Mouse (Mus musculus): ENCODE results near the gene Twist2. TPM values are rescaled to one million over a fixed set of nuclear protein-coding genes. Genes with fewer than 3 reads are reported as not detected.

Gene Twist2
- total RNA-seq, 2 experiments from 2014 or later: 0.91 to 1.7 TPM

DNA sequence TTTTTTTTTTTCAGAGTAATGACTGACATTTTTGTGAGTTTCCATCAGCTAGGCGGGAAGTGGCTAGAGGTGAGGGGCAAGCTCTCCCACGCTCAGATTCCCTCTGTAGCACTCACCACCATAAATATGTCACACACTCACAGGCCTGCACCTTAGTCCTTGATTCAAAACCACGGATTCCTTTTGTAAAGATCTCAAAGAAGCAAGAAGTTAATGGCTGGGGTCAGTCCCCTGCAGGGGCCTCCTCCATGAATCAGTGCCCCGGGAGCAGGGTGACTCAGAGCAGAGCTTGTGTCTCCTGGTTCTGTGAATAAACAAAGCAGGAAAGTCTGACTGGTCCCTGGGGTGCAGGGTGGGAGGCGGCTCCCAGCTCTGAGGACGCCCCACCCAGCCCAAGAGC is 15.3 kb downstream of the Twist2 start:
- DNase-seq (ENCODE audit: low spot score): peak; percentile 59

DNA sequence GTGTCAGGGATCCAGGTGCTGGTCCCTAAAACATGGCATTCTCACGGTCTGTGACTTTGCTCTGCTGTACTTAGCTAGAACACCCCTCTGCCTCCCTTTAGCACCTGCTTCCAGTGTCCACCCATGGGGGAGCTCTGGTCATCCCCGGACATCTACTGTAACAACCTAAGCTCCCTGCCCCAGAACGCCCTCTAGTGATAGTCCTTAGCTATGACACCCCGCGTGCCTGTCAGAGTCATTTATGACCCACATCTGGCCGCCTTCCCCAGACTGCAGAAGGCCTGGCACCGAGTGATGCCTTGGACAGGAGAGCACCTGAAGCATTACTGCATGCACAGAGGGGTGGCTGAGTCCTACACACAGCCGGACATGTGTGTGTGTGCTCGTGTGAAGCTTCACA is 18.0 kb downstream of the Twist2 start:
- DNase-seq (ENCODE audit: low spot score): peak; percentile 38

DNA sequence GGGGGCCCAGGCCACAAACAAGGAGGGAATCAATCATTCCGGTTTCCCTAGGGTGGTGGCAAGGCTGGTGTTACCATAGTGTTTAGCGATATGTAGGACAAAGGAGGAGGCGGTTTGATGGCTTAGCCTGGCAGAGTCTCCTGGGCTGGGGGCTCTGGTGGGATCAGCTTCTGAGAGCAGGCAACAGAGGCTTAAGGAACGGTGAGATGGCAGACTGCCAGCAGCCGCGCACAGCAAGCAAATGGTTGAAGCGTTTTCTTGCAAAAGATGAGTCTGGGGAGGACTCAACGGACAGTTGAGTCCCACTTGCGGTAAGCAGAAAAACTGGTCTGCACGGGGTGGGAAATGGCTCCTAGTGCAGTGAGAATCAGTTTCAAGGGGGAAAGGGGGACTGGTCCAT is 19.3 kb downstream of the Twist2 start:
- DNase-seq (ENCODE audit: low spot score): no peak

DNA sequence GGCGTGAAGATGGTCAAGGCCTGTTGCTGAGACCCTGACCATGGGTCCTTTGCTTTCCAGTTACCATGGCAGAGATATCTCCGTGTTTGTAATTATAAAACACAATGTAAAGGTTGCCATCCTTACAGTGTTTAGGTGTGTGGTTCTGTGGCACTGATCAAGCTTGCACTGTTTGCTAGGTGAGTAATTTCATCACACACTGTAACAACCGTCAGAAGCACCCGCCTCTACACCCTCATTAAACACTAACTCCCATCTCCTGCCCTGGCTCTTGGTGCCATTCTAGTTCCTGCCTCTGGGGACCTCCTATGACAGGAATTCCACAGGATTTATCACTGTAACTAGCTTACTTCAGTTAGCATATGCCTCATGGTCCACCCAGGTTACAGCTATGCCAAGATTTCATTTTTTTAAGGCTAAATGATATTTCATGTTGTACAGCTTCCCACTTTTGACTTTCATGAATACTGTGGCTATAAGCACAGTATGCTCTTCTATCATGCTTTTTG is 21.1 kb downstream of the Twist2 start:
- DNase-seq (ENCODE audit: low spot score): no peak

DNA sequence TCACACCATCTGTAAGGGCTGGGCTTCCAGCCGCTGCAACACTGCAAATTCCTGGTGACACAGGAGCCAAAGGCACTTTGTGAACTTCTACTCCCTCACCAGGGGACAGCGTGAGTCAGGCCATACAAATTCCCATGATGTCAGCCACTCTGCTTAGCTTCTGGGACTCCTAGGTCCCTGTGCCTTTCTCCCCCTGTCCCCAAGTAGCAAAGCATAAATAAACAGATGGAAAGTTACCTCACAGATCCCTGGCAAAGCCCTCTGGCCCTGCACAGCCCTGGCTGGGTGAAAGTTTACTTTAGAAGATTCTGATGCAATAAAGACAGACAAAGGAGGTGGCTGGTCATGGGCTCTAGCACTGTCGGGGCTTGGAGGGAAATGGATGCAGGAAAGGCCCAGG is 22.3 kb downstream of the Twist2 start:
- DNase-seq (ENCODE audit: low spot score): peak; percentile 68

DNA sequence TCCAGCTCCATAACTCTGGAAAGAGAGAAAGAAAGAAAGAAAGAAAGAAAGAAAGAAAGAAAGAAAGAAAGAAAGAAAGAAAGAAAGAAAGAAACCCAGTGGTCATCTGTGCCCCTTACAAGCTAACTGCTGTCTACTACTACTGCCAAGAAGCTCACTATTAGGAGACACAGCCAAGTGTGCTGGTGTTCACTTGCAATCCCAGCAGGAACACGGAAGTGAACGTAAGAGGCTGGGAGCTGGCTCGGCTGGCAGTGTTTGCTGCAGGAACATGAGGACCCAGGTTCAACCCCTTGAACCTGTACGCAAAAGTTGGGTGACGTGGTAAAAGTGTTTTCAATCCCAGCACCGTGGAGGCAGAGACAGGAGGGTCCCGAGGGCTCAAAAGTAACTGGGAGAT is 22.7 kb downstream of the Twist2 start:
- DNase-seq (ENCODE audit: low spot score): no peak

DNA sequence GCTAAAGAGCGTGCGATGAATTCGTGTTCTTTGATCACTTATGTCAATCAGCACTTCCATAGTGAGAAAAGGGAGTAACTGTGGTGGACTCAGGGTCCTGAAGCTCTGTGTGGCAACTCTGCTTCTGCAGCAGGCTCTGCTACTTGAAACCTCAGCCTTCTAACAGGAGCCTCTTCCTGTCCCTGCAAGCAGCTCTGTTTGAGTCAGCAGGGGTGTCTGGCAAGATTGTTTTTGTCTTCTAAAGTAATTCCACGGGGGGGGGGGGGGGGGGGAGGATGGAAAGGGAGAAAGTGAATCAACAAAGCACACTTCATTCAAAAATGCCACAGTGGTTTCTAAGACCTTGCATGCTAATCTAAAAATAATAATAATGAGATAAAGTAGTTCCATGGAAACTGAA is 24.0 kb downstream of the Twist2 start:
- no peak for DNase-seq (ENCODE audit: low spot score)

- no peak for DNase-seq (ENCODE audit: low spot score)
Observed at GRCm38 (mm10) chr1:91831978-91832377, 30.7 kb downstream of the Twist2 start.

- no peak for DNase-seq (ENCODE audit: low spot score)
Observed at GRCm38 (mm10) chr1:91839557-91839956, 38.3 kb downstream of the Twist2 start.

GRCm38 (mm10) chr1:91839979-91840378 is 38.7 kb downstream of the Twist2 start:
- DNase-seq (ENCODE audit: low spot score): no peak

GRCm38 (mm10) chr1:91844236-91844635 is 43.0 kb downstream of the Twist2 start:
- no peak for DNase-seq (ENCODE audit: low spot score)

DNA sequence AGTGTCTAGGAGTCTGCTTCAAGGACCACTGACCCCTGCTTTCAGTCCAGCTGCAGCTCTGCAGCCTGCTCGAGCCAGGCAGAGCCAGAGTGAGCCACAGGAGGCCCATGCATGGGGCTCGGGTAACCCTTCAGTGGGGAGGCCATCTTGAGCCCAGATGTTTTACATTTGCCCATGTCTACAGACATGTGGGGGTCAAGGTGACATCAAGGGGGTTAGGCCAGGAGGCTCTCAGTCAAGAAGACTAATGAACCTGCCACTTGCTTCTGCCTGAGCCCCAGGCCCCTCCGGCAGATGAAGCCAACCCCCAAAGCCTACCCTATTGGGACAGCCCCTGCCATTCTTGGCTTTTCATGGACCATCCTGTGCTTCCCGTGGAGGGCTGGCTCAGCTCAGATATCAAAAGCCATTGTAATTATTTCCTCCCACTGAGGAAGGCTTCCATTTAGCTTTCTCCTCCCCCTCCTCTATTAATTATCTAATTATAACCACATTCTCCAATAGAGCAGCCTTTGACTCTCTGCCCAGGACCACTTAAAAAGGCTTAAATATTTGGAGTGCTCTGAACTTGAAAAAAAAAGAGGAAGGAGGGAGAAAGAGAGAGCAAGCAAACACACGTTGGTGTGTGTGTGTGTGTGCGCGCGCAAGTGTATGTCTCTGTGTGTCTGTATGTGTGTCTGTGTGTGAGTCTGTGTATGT is 43.6 kb downstream of the Twist2 start:
- no peak for DNase-seq (ENCODE audit: low spot score)

DNA sequence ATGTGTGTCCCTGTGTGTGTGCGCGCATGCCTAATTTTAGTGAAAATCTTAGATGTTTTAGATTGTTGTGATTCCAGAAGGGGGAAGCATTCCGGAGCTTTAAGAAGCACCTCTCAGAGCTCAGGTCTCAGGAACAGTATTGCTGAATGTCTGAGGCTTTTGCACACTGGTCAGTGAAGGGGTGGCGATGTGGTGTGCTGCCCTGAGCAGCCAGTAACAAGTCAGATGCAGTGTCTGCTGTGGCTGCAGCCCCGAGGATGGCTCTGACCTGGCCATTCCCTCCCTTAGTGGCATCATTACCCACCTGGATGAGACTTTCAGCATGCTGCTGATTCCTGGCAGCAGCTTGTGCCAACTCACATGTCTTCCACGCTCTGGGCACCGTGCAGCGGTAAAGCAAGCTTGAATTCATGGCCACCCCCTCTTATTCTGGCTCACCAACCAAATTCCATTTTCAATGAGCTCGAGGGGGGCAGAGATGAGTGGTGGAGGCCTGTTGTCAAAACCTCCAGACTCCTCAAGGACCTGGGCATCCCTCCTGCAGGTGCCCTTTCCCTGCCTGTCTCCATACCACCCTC is 44.2 kb downstream of the Twist2 start:
- no peak for DNase-seq (ENCODE audit: low spot score)

DNA sequence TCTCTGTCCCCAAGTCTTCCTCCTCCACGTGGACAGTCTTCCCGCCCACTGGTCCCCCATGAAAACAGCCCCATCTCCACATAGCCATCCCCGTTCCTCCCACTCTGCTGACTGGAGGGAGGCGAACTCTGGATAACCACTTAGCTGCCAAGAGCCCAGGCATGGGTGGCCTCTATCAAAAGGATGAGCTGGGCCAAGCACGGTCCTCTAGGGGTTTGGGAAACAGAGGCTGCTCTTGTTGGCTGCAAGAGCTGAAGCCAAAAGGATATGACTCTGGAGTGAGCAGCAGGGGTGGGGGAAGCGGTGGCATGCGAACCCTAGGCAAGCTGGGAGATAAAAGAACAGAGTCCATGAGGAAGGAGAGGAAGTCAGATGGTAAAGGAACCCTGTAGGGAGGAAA is 50.0 kb downstream of the Twist2 start:
- DNase-seq (ENCODE audit: low spot score): no peak

DNA sequence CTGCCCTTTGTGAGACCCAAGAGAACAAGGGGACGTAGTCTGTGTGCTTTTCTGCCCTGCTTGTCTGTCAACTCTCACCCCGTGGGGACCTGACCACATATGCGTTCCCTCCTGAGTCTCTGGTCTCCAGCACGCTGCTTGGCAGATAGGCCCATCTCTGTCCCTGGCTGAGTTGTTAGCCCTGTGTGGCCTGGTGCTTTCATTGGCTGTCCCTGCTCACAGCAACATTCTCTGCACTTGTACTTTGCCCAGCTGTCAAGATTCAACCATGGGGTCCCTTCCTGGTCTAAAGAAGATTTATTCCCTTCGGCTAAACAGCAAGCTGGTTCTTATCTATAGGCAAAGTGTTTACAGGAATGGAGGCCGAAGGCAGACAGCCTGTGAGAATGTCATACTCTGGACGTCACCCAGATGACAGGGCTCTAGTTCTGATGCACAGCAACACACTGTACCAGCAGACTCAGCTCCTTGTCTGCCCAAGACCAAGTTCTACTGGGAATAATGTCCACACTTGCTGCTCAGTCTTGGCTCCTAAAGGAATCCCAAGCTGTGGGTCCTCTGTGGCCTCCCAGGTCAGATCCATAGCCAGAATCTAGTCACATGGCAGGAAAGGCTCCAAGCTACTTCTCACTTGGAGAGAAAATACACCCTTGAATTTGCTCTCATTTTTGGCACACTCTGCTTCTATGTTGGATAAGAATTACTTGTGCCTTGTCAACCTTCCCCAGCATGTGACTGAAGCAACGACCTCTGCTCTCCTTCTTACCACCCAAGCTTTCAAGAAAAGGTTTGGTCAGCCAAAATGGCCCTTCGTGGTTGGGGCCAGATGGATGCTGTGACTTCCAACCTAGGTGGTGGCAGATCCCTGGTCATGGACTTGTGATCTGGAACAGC is 55.8 kb downstream of the Twist2 start:
- peak; percentile 68 for DNase-seq (ENCODE audit: low spot score)

GRCm38 (mm10) chr1:91858101-91858790 is 57.0 kb downstream of the Twist2 start:
- DNase-seq (ENCODE audit: low spot score): peak; percentile 43

- no peak for DNase-seq (ENCODE audit: low spot score)
Observed at GRCm38 (mm10) chr1:91858901-91859300, 57.6 kb downstream of the Twist2 start.

DNA sequence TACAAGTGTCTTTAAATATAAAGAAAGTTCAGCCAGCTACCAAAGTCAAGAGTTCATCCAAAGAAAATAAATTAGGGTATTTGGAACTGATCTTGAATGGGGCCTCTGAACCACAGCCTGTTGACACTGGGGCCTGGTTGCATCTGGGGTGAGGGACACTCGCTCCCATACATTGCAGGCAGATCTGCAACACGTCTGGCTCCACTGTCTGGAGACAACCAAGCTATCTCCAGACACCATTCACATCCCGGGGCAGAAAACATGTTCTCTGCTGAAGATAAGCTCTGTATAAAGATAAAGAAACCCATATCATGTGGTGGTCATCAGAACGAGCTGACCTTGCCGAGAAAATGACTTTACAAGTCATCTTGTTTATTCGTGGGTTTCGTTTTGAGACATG is 60.2 kb downstream of the Twist2 start:
- DNase-seq (ENCODE audit: low spot score): no peak

DNA sequence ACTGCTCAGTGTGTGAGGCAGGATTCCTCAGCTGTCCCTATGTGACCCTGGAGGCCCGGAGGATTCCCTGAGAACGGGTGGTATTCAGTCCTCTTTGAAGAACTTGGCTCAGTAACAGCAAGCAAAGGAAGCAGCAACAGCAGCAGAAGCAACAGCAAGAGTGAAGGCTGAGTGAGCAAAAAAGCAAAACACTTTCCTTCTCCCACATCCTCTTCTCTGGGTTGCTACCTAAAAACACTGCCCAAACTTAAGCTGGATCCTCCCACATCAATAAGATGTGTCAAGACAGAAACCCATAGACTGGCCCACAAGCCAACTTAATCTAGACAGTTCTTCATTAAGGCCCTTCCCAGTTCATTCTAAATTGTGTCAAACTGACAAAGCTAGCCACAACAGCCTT is 64.7 kb downstream of the Twist2 start:
- DNase-seq (ENCODE audit: low spot score): no peak

GRCm38 (mm10) chr1:91871101-91871500 is 69.8 kb downstream of the Twist2 start:
- no peak for DNase-seq (ENCODE audit: low spot score)

- no peak for DNase-seq (ENCODE audit: low spot score)
Observed at GRCm38 (mm10) chr1:91872388-91873059, 71.3 kb downstream of the Twist2 start.
